Mouse (Mus musculus) lung, postnatal 0 days (tissue): ENCODE measurements around the gene Pcbp1.

Experiments
- CTCF ChIP-seq: IDR thresholded peaks from 2 replicates; pipeline ENCODE4 v1.5.1; 2016; ENCODE audit warnings: antibody characterized with exemption, mild to moderate bottlenecking
- EP300 ChIP-seq: IDR thresholded peaks from 2 replicates; pipeline ENCODE4 v1.6.1; 2016; ENCODE audit warnings: antibody characterized with exemption, mild to moderate bottlenecking, control low read depth

DNA sequence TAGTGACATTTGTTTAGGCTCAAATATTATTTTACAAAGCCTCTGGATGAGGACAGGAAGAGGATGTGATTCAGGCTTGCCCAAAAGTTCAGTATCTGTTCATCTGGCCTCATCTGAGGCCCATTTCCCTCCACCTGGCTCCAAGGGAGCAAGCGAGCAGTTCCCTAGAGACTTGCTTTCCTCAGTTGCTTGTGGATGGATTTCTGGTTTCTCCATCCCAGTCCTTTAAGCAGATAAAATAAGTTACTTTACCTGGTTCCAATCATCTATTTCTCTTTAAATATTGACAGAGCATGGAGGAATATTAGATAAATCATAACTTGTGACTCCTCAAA lies 2.3 kb upstream of the Pcbp1 start:
- TF ChIP-seq CTCF (no peak), EP300 (no peak)
